Mouse (Mus musculus): ENCODE data around the gene Leprot. TPM values are rescaled to one million over a fixed set of nuclear protein-coding genes. Genes with fewer than 3 reads are reported as not detected.

Gene Leprot
- polyA plus RNA-seq, 1 experiment, result 68.8 TPM

DNA sequence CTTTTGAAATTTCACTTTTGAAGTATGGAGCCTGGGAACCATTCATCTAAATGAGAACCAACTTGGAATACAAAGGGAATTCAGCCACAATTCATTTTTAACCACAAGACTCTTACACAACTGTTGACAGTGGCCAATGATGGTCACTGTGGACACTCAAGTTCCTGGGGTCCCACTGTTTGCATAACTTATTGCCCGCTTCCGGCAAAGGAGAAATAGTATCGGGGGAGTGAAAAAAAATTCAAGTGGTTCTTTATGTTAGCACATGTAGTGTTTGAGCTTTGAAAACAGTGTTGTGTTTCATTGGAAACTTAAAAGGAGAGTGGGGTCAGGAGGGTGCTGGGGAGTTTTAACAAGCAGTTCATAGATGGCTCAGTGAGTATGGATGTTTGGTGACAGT lies 60.4 kb downstream of the Leprot start:
- no peak for DNase-seq (ENCODE audit: low read depth, low spot score)
- WGBS, result 43% methylated on average over 3 of the region's 3 CpGs

Other genes starting within 250 kb of the Leprot start
- gene Ak4, start 228.4 kb upstream of the Leprot start, polyA plus RNA-seq (2012; rRNA removed), result 0.95 and 0.97 TPM in 2 replicates
- 0.44 and 0.57 TPM in 2 replicates for gene Dnajc6, start 151.1 kb upstream of the Leprot start, polyA plus RNA-seq (2012; rRNA removed)
- 1.6 and 3.0 TPM in 2 replicates for gene Lepr, start 69.7 kb downstream of the Leprot start, polyA plus RNA-seq (2012; rRNA removed)
- gene B020004J07Rik, start 196.3 kb downstream of the Leprot start, polyA plus RNA-seq (2012; rRNA removed), result not detected in 2 replicates
- gene C130073F10Rik, start 246.1 kb downstream of the Leprot start, polyA plus RNA-seq (2012; rRNA removed), result not detected in 2 replicates